Mouse (Mus musculus) lung, postnatal 14 days (tissue): Measurements from ENCODE around the gene Ptch2.

Source experiments
- DNase-seq: peaks from one replicate; pipeline ENCODE4 v3.0.0; 2021

Ptch2 gene

GRCm38 (mm10) chr4:117105127-117105526 is 9.3 kb downstream of the Ptch2 start:
- no peak for DNase-seq

GRCm38 (mm10) chr4:117107813-117108523 is 12.1 kb downstream of the Ptch2 start:
- DNase-seq: no peak

- no peak for DNase-seq
These were observed 12.6 kb downstream of the Ptch2 start for GRCm38 (mm10) chr4:117108524-117108849.

GRCm38 (mm10) chr4:117109330-117109729 is 13.5 kb downstream of the Ptch2 start:
- DNase-seq: no peak

GRCm38 (mm10) chr4:117110249-117110648 is 14.4 kb downstream of the Ptch2 start:
- no peak for DNase-seq

GRCm38 (mm10) chr4:117110985-117111384 is 15.1 kb downstream of the Ptch2 start:
- DNase-seq: no peak

GRCm38 (mm10) chr4:117113237-117113636 is 17.4 kb downstream of the Ptch2 start:
- no peak for DNase-seq

- DNase-seq: no peak
These were observed 19.7 kb downstream of the Ptch2 start for GRCm38 (mm10) chr4:117115592-117115991.

- DNase-seq: no peak
These were observed 22.1 kb downstream of the Ptch2 start for GRCm38 (mm10) chr4:117117931-117118330.

GRCm38 (mm10) chr4:117119636-117120035 is 23.8 kb downstream of the Ptch2 start:
- DNase-seq: no peak

GRCm38 (mm10) chr4:117120052-117120444 is 24.2 kb downstream of the Ptch2 start:
- no peak for DNase-seq

- DNase-seq: peak; percentile 97
These were observed 24.9 kb downstream of the Ptch2 start for GRCm38 (mm10) chr4:117120445-117121414.

- DNase-seq: peak; percentile 28
These were observed 26.3 kb downstream of the Ptch2 start for GRCm38 (mm10) chr4:117122209-117122608.

- DNase-seq: no peak
These were observed 27.8 kb downstream of the Ptch2 start for GRCm38 (mm10) chr4:117123546-117124217.

- no peak for DNase-seq
These were observed 28.3 kb downstream of the Ptch2 start for GRCm38 (mm10) chr4:117124218-117124517.

- DNase-seq: peak; percentile 53
These were observed 28.9 kb downstream of the Ptch2 start for GRCm38 (mm10) chr4:117124518-117125347.

GRCm38 (mm10) chr4:117125348-117125909 is 29.6 kb downstream of the Ptch2 start, which contains the start of gene Btbd19:
Gene Btbd19, minus strand, starts transcription at chr4:117125725.
- DNase-seq: peak; percentile 68

- peak; percentile 78 for DNase-seq
These were observed 30.2 kb downstream of the Ptch2 start for GRCm38 (mm10) chr4:117125910-117126674.

GRCm38 (mm10) chr4:117126675-117127290 is 30.9 kb downstream of the Ptch2 start, which contains the start of gene Tctex1d4:
Gene Tctex1d4, plus strand, starts transcription at chr4:117126794.
- DNase-seq: no peak

- no peak for DNase-seq
These were observed 32.3 kb downstream of the Ptch2 start for GRCm38 (mm10) chr4:117127991-117128686.
